Mouse (Mus musculus) CD4-positive, CD25-positive, alpha-beta regulatory T cell, adult 2 months (primary cell): Measurements from ENCODE around the gene Stom.

ENCODE experiments used
- DNase-seq: peaks from one replicate; pipeline ENCODE4 v3.0.0-alpha.2; 2012; ENCODE audit warnings: low read depth, low spot score

Gene Stom

DNA sequence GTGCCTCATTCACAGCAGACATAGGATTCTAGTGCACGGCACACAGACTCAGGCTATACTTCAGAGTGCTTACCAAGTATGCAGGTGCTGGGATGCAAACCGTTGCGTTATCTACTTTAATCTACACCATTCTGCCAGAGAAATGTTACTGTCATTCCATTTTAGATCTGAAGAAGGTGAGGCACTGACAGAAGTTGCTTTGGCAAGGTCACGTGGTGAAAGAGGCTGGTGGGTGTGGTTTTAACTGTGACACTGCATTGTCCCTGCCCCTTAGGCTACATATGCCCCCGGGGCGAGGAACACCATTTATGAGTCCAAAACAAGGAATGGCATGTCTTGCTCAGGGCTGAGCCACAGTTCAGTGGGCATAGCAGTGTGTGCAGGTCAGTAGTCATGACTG, 63.9 kb downstream of the Stom start:
- no peak for DNase-seq

DNA sequence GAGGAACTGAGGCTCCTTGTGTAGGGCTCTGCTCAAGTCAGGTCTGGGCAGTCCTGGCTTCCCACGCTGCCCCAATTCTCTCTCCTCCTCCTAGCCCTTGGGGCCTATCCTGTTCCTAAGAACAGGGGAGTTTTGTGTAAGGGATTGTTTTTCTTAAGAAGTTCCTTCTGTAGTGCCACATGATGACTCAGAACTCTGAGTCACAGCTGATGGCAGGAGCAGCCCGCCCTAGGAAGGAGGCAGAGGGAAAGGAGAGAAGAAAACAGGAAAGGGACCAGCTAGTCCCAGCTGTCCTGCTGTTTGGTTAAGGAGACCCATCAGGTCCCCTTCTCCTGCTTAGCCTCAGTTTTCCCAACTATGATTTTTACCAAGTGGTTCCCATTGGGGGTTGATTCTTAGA, 65.0 kb downstream of the Stom start:
- DNase-seq = no peak

DNA sequence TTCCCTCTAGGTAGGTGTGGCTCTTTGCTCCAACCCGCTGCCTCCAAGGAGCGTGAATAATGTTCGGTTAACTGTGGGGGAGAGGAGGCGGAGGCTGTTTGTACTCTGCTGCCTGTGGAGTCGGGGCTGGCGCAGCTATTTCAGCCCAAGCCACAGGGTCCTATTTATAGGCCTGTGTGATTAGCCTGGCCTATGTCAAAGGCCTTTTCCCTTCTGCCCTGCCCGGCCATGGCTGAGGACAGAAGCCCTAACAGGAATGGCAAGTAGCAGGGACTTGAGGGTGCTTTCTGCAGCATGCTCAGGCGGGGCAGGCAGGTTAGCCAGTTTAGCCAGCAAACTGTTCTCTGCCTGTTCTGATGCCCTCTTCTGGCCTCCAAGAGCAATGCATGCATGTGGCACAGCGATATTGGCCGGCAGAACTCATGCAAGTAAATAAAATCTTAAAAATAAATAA, 66.2 kb downstream of the Stom start:
- DNase-seq = peak; percentile 78

DNA sequence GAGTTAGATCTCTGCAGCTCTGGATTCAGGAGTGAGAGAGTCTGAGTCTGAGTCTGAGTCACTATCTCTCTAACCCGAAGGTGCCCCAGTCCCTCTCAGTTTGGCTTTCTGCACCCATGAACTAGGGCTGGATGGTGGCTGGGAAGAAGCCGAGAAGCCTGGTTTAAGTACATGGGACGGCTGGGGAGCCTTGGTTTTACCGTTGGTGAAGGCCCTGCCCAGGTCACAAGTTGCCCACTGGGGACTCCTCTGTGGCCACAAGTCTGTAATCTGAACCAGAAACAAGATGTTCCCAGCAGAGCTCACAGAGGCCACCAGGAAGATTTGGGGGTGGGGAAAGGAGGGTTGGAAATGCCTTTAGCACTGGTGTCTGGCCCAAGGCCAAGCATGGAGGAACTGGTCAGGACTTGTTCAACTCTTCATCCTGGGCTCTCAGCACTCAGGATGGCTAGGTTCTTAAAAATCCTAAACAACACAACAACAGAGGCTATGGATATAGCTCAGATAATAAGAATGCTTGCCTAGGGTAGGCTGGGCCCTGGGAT, 67.0 kb downstream of the Stom start:
- no peak for DNase-seq

DNA sequence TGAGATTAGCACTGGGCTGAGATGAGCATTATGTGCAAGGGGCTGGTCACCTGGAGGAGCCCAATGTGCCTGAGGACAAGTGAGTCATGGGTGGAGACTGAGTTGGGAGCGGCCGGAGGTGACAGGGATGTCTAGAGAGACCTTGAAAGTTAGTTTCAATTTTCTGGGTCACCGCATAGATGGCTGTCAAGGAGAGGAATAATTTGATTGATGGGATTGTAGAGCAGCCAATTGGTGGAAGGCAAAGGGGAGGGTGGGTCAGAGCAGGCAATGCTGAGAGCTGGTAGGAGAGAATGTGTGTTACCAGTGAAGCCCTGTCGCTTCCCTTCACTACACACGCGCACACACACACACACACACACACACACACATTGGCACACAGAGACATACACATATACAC, 67.6 kb downstream of the Stom start:
- no peak for DNase-seq

DNA sequence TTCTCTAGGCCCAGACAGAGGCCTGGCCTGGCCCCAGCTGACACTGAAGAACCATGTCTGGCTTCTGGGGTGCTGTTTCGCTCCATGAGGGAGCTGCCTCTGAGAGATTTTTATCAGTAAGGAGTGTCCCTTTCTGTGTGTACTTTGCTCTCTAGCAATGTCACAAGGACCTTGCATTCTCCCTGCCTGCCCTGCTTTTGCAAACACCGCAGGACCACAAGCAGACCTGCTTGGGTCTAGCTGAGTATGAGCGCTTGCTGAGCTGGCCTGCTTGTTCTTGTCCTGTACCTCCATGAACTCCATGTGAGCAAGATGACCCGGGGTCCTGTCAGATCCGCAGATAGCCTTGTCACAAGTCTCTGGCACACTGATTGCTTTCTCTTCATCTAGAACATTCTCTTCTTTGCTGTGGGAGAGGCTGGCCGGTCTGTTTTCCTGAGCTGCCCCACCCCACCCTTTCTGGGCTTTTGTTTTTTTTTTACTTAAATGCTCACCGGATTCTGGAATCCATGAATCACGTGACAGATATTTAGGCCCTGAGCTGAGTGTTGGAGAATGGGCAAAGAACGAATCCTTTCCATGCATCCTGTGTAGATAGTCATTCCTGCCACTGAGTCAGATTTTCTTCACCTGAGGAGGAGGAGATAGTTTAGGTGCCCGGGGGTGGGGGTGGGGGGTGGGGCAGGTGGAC, 68.8 kb downstream of the Stom start:
- no peak for DNase-seq

DNA sequence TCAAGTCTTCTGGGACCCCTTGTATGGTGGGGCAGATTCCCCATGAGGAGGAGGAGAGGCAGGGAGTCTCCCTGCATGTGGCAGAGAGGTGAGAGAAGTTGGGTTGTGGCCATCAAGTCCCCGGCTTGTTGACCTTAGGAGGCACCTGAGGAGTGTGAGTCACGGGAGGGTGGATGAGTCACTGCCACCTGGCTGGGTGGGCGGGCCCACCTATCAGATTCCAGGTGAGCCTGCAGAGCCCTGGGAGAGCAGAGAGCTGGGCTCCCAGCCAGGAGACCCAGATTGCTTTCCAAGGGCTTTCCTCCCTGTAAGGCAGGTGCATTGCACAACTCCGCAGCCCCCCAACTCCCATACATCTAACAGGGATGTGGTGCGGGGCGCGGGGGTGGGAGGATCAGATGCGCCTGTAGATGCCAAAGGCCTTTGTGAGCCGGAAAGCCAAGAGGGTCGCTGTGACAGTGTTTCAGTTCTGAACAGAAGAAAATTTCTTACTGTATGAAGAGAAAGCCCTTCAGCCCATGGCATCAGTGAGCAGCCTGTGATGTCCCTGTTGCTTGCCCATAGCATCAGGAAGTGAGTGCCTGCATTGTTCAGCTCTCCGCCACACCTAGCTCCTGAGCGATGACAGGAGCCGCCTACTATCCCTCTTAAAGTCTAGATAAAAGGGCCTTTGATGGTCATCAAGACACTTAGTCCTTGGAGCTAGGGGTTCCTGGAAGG, 69.5 kb downstream of the Stom start:
- DNase-seq = no peak

DNA sequence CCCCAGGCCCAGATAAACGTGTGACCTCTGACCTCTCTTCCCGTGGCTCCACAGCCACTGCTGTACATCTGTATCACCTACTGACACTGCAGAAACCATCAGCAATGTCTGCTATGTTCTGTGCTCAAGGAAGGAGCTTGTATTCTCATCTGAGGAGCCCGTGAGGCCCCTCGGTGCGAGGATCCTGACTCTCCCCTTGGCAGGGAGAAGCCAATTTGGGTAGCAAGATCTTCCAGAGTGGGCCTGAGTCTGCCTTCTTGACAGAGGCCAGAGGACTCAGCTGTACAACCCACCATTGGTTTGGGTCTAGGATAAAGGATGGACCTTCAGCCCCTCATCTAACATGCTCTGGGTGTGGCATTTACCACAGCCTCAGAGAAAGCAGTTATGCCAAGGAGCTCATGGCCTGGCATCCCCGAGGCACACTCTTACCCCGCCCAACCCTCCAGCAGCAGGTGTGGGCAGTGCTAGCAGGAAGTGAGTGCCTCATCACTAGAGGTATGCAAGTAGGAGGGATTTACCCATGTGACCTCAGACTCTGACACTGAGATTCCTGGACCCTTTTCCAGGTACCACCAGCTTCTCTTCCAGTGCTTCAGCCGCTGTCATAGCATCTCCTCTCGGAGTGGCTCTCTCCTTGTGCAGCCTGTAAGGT, 70.4 kb downstream of the Stom start:
- no peak for DNase-seq

DNA sequence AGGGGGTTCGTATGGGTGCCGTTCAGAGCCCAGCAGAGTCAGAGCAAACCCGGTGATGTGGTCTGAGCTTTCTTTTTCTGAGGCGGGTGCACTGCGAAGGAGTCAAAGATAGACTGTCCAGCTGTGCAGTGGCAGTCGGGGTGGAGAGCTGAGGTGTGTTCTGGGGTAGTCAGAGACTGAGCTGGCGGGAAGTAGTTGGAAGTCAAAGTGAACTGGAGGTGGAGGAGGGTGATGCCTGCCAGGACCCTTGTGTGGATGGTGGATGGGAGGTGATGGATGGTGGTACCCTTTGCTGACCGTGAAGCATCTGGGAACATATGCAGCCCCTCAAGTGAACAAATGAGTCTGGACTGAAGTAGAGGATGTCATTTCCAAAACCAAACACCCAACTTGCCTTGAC, 71.0 kb downstream of the Stom start:
- DNase-seq = no peak

DNA sequence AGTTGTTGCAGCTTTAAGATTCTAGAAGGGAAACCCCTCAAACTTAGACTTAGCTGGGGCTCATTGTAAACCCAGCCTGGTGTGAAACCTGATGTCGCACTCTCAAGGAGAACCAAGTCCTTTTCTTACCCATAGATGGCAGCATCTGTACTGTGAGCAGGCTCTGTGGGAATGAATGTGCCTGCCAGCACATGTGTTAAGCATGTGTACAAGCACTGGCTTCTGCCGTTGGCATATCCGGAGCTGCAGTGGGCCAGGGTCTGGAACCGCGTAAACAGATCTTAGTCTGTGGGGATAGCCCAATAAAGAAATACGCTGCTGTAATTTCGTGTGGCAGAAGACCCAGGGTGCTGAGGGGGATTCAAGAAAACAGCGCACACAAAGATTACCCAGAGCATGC, 71.5 kb downstream of the Stom start:
- peak; percentile 76 for DNase-seq

DNA sequence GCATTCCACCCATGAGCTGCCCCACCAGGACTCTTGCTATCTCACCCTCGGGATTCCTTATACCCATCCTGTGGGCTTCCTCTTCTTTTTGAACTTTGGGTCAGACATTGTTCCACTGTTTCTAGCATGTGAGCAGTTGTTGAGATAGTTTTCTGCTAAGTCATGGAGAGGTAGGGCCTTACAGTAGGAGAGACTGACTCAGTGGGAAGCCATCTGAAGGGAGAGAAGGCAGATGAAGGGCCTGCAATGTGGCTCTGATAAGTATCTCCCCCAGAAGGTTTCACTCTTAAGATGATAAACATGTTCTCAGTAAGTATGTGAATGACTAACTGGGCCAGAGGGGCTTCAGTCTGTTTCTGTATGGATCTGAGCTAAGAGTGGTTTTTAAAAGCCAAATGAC, 72.7 kb downstream of the Stom start:
- DNase-seq = no peak
